Mouse (Mus musculus): ENCODE data around the gene Supt3. TPM values are rescaled to one million over a fixed set of nuclear protein-coding genes. Genes with fewer than 3 reads are reported as not detected.

Supt3 gene
- total RNA-seq, 1 experiment from 2014 or later, result 19.0 TPM

- no peak for ATAC-seq (replicated peaks in 1 of 2; ENCODE audit: insufficient read depth in 1 of 2, low FRiP score in 2 of 2, low TSS enrichment in 1 of 2, low read depth in 1 of 2, poor library complexity in 2 of 2, severe bottlenecking in 2 of 2)
Measured at GRCm38 (mm10) chr17:45016746-45017145, 239.8 kb downstream of the Supt3 start.

GRCm38 (mm10) chr17:45020155-45020930, 243.4 kb downstream of the Supt3 start:
- no peak for ATAC-seq (replicated peaks in 1 of 2; ENCODE audit: insufficient read depth in 1 of 2, low FRiP score in 2 of 2, low TSS enrichment in 1 of 2, low read depth in 1 of 2, poor library complexity in 2 of 2, severe bottlenecking in 2 of 2)

- no peak for ATAC-seq (replicated peaks in 1 of 2; ENCODE audit: insufficient read depth in 1 of 2, low FRiP score in 2 of 2, low TSS enrichment in 1 of 2, low read depth in 1 of 2, poor library complexity in 2 of 2, severe bottlenecking in 2 of 2)
Measured at GRCm38 (mm10) chr17:45028441-45028840, 251.5 kb downstream of the Supt3 start.

- no peak for ATAC-seq (replicated peaks in 1 of 2; ENCODE audit: insufficient read depth in 1 of 2, low FRiP score in 2 of 2, low TSS enrichment in 1 of 2, low read depth in 1 of 2, poor library complexity in 2 of 2, severe bottlenecking in 2 of 2)
Measured at GRCm38 (mm10) chr17:45029106-45029505, 252.2 kb downstream of the Supt3 start.

- no peak for ATAC-seq (replicated peaks in 1 of 2; ENCODE audit: insufficient read depth in 1 of 2, low FRiP score in 2 of 2, low TSS enrichment in 1 of 2, low read depth in 1 of 2, poor library complexity in 2 of 2, severe bottlenecking in 2 of 2)
Measured at GRCm38 (mm10) chr17:45032209-45032608, 255.3 kb downstream of the Supt3 start.

- ATAC-seq (replicated peaks in 1 of 2; ENCODE audit: insufficient read depth in 1 of 2, low FRiP score in 2 of 2, low TSS enrichment in 1 of 2, low read depth in 1 of 2, poor library complexity in 2 of 2, severe bottlenecking in 2 of 2), result peak; percentile 27 to 39; a peak in 2 of 4 replicates
Measured at GRCm38 (mm10) chr17:45033617-45034016, 256.7 kb downstream of the Supt3 start.

GRCm38 (mm10) chr17:45041084-45041483, 264.1 kb downstream of the Supt3 start:
- ATAC-seq (replicated peaks in 1 of 2; ENCODE audit: insufficient read depth in 1 of 2, low FRiP score in 2 of 2, low TSS enrichment in 1 of 2, low read depth in 1 of 2, poor library complexity in 2 of 2, severe bottlenecking in 2 of 2), result no peak

- ATAC-seq (replicated peaks in 1 of 2; ENCODE audit: insufficient read depth in 1 of 2, low FRiP score in 2 of 2, low TSS enrichment in 1 of 2, low read depth in 1 of 2, poor library complexity in 2 of 2, severe bottlenecking in 2 of 2), result no peak
Measured at GRCm38 (mm10) chr17:45045804-45046203, 268.9 kb downstream of the Supt3 start.

- ATAC-seq (replicated peaks in 1 of 2; ENCODE audit: insufficient read depth in 1 of 2, low FRiP score in 2 of 2, low TSS enrichment in 1 of 2, low read depth in 1 of 2, poor library complexity in 2 of 2, severe bottlenecking in 2 of 2), result no peak
Measured at GRCm38 (mm10) chr17:45046583-45046982, 269.6 kb downstream of the Supt3 start.

- no peak for ATAC-seq (replicated peaks in 1 of 2; ENCODE audit: insufficient read depth in 1 of 2, low FRiP score in 2 of 2, low TSS enrichment in 1 of 2, low read depth in 1 of 2, poor library complexity in 2 of 2, severe bottlenecking in 2 of 2)
Measured at GRCm38 (mm10) chr17:45047236-45047635, 270.3 kb downstream of the Supt3 start.

GRCm38 (mm10) chr17:45051971-45052370, 275.0 kb downstream of the Supt3 start:
- ATAC-seq (replicated peaks in 1 of 2; ENCODE audit: insufficient read depth in 1 of 2, low FRiP score in 2 of 2, low TSS enrichment in 1 of 2, low read depth in 1 of 2, poor library complexity in 2 of 2, severe bottlenecking in 2 of 2), result no peak

GRCm38 (mm10) chr17:45053371-45053770, 276.4 kb downstream of the Supt3 start:
- ATAC-seq (replicated peaks in 1 of 2; ENCODE audit: insufficient read depth in 1 of 2, low FRiP score in 2 of 2, low TSS enrichment in 1 of 2, low read depth in 1 of 2, poor library complexity in 2 of 2, severe bottlenecking in 2 of 2), result no peak

- ATAC-seq (replicated peaks in 1 of 2; ENCODE audit: insufficient read depth in 1 of 2, low FRiP score in 2 of 2, low TSS enrichment in 1 of 2, low read depth in 1 of 2, poor library complexity in 2 of 2, severe bottlenecking in 2 of 2), result no peak
Measured at GRCm38 (mm10) chr17:45054526-45054925, 277.6 kb downstream of the Supt3 start.

- ATAC-seq (replicated peaks in 1 of 2; ENCODE audit: insufficient read depth in 1 of 2, low FRiP score in 2 of 2, low TSS enrichment in 1 of 2, low read depth in 1 of 2, poor library complexity in 2 of 2, severe bottlenecking in 2 of 2), result no peak
Measured at GRCm38 (mm10) chr17:45056894-45057293, 279.9 kb downstream of the Supt3 start.

- no peak for ATAC-seq (replicated peaks in 1 of 2; ENCODE audit: insufficient read depth in 1 of 2, low FRiP score in 2 of 2, low TSS enrichment in 1 of 2, low read depth in 1 of 2, poor library complexity in 2 of 2, severe bottlenecking in 2 of 2)
Measured at GRCm38 (mm10) chr17:45057780-45058179, 280.8 kb downstream of the Supt3 start.

- no peak for ATAC-seq (replicated peaks in 1 of 2; ENCODE audit: insufficient read depth in 1 of 2, low FRiP score in 2 of 2, low TSS enrichment in 1 of 2, low read depth in 1 of 2, poor library complexity in 2 of 2, severe bottlenecking in 2 of 2)
Measured at GRCm38 (mm10) chr17:45058566-45059363, 281.8 kb downstream of the Supt3 start.

- no peak for ATAC-seq (replicated peaks in 1 of 2; ENCODE audit: insufficient read depth in 1 of 2, low FRiP score in 2 of 2, low TSS enrichment in 1 of 2, low read depth in 1 of 2, poor library complexity in 2 of 2, severe bottlenecking in 2 of 2)
Measured at GRCm38 (mm10) chr17:45063776-45064175, 286.8 kb downstream of the Supt3 start.

- no peak for ATAC-seq (replicated peaks in 1 of 2; ENCODE audit: insufficient read depth in 1 of 2, low FRiP score in 2 of 2, low TSS enrichment in 1 of 2, low read depth in 1 of 2, poor library complexity in 2 of 2, severe bottlenecking in 2 of 2)
Measured at GRCm38 (mm10) chr17:45065465-45065864, 288.5 kb downstream of the Supt3 start.

Measured in hematopoietic stem cell, adult 5-6 weeks (primary cell).